Mouse (Mus musculus): Measurements from ENCODE around the gene Srm. TPM values are rescaled to one million over a fixed set of nuclear protein-coding genes. Genes with fewer than 3 reads are reported as not detected.

Gene Srm
- total RNA-seq, 4 experiments from 2014 or later, result 76.3 to 81.3 (median 77.7) TPM

DNA sequence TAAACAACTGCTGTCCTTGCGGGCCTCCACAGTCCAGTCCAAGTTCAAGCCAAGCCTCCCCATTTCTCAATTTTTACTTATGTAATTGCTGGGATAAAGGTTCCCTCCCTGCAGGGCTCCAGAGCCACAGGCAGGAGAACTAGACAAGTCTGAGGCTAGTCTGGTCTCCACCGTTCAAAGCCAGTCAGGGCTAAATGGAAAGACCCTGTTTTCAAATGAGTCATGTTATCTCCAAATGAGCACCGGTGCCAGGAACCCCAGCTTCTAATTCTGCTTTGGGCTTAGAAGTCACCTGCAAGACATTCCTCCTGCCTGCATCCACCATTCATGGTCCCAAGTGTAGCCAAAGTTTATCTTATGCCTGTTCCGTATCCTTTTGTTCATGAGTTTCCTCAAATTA lies 10.6 kb downstream of the Srm start:
- no peak for DNase-seq (ENCODE audit: low spot score in 2 of 2)

DNA sequence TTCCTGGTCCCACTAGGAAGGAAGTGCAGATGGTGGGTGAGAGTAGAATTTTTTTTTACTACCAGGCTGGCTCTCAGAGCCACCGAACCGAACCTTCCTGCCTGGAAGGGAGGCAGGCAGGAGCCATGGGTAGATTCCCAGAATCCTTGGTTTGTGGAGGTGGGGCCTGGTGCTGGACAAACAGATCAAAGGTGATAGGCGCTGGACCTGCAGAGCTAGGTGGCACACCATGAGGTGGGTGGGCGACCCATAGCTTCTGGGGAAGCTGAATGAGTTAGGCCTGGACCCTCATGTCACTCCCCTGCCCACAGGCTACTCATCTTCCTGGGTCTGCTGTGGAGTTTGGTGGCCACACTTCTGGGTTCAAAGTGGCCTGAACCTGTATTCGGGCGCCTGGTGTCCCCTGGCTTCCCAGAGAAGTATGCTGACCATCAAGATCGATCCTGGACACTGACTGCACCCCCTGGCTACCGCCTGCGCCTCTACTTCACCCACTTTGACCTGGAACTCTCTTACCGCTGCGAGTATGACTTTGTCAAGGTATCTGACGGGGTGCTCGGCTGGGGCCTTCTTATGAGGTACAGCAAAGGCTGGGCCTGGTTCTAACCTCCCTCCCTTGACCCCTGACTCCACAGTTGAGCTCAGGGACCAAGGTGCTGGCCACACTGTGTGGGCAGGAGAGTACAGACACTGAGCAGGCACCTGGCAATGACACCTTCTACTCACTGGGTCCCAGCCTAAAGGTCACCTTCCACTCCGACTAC lies 11.2 kb downstream of the Srm start, which contains the start of gene Masp2:
TSS of gene Masp2 (plus strand) at position 198 of the 764 bp plus-strand sequence.
- no peak for DNase-seq (ENCODE audit: low spot score in 2 of 2)

DNA sequence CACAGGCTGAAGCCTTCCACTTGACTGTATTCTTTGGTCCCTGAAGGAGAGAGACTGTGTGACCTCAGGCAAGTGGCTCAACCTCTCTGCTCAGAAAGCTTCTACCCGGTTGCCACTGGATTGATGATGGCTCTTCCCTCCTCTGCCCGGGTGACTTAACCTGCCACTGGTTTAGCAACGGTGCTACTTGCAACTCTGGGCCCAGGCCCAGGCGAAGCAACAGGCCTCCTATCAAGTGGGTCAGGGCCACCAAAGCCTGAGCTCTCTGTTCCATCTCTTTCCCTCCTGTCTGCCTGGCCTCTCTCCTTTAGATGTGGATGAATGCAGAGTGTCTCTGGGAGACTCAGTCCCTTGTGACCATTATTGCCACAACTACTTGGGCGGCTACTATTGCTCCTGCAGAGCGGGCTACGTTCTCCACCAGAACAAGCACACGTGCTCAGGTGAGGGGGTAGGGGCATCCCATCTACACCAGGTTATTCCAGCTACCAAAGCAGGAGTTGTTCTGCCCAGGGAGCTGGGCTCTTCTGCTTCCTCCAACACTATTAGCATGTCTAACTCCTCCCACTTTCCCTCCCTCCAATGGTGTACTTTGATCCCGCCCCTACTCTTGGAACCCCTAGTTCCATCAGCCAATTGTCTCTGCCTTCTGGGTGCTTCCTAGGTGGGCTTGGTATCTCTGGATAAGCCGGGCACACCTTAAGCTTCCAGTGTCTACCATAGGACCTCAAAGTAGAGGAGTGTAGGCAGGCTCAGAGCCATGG lies 12.3 kb downstream of the Srm start:
- DNase-seq (ENCODE audit: low spot score in 2 of 2), result peak in 1 of 2 experiments; percentile 39

DNA sequence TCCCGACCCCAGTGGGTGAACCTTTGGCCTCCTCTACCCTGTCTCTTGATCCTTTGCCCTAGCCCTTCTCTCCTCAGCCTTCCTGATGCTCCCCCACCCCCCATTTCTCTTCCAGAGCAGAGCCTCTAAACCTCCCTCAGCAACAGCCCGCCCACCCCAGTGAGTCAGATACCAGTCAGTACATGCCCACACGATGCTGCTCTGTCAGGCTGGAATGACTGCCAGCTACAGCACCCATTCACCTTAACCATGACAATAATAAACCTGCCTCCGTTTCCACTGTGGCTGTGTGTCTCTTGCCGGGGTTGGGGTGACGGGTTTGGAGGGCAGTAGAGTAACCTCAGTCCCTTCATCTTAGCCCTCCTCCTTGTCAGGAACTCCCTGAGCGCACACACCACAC lies 12.8 kb downstream of the Srm start:
- DNase-seq (ENCODE audit: low spot score in 2 of 2), result peak in 1 of 2 experiments; percentile 83

DNA sequence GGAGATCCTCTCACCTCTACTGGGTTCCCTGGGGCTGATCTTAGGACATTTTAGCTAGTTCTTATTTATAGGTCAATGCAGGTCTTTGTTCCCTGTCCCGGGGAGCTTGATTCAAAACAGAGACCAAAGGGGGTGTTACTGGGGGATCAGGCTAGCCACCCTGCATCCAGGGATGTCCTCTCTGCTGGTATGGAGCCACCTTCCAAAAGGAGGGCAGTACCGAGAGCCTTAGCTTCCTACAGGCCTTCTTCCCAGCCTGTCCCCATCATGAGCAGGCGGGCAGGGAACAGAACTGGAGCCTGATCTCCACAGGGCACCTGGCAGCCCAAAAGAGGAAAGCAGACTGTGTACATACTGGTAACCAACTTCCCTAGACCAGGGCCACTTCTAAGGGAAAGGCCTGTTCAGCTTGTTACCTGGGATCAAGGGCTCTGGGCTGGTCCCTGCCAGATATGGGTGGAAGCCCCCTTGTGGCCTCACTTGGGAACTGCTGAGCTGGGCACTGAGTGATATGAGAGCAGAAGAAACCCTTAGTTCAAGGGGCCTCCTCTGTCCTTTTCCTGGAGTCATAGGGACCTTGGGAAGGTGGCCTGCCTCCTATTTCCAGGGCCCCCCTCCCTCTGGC lies 13.3 kb downstream of the Srm start:
- DNase-seq (ENCODE audit: low spot score in 2 of 2), result no peak

DNA sequence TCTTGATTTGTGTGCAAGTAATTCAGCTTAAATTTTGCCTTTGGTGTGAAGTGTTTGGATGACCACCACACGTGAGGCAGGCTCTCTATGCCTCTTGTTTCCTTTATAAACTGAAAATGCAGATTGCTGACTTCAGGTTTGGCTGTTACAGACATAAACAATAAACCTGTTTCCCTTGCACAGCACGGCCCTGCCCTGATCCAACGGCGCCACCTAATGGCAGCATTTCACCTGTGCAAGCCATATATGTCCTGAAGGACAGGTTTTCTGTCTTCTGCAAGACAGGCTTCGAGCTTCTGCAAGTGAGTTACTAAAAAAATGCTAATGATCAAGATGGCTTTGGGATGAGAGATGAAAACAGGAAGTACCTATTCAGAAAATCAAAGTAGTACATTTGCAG lies 16.5 kb downstream of the Srm start:
- DNase-seq (ENCODE audit: low spot score in 2 of 2), result peak; percentile 54 to 65

DNA sequence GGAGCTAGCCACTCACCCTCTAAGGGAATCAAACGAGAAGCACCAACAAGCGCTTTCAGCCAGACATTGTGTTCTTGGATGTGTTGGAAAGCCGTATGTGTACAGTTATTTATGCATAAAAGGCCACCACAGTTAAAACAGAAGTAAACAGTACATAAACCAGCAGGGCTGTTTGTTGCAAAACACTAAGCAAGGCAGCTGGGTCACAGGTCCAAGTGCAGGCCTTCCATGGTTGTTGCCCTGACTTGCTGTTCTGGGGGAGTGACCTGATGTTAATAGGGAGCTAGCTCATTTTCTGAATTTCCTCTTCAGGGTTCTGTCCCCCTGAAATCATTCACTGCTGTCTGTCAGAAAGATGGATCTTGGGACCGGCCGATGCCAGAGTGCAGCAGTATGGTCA lies 18.5 kb downstream of the Srm start:
- DNase-seq (ENCODE audit: low spot score in 2 of 2), result no peak

DNA sequence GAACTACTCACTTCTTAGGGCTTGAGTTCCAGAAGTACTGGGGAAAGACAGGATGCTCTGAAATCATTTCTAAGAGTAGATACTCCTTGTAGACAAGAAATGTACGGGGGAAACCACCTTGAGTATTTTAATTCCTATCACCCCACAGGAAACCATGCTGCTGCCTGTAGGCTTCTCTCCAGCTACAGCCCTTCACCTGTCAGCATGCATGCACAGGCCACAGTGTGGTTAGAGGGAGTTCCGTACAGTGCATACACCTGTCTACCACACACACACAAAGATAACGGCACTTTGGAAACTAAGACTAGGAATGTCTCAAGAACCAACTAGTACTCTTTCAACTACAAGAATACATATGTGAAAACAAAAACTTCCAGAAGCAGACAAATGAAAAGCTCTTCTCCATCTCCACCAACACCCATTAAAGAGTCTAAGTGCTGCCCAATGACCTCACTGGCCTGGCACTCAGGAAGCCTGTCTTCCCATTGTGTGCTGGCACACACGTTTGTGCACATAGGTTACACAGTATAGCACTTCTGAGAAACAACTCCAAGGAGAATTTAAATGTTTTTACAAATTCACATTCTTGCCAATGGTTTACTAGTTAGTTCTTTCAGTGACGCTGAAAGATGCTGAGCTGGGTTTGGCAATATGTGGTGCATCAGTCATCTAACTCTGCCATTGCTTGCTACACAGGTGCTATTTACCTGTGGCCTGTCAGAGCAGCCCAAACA lies 19.5 kb downstream of the Srm start:
- no peak for DNase-seq (ENCODE audit: low spot score in 2 of 2)

DNA sequence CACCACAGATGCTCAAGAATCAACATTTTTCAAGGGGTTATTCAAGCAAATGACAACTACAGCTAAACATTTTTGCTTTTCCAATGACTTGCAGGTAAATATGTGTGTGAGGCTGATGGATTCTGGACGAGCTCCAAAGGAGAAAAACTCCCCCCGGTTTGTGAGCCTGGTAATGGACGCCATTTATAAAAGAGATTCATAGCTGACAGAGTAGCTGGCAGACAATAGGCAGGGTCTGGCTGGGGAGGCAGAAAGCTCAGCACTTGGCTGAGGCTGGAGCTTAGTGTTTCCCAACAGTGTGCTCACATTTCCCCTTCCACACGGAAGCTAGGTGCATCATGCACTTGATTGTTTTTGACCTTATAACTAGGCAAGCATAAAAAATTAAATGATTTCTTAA lies 21.3 kb downstream of the Srm start:
- DNase-seq (ENCODE audit: low spot score in 2 of 2), result no peak

DNA sequence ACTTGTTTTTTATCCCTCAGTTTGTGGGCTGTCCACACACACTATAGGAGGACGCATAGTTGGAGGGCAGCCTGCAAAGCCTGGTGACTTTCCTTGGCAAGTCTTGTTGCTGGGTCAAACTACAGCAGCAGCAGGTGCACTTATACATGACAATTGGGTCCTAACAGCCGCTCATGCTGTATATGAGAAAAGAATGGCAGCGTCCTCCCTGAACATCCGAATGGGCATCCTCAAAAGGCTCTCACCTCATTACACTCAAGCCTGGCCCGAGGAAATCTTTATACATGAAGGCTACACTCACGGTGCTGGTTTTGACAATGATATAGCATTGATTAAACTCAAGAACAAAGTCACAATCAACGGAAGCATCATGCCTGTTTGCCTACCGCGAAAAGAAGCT lies 22.4 kb downstream of the Srm start:
- no peak for DNase-seq (ENCODE audit: low spot score in 2 of 2)

DNA sequence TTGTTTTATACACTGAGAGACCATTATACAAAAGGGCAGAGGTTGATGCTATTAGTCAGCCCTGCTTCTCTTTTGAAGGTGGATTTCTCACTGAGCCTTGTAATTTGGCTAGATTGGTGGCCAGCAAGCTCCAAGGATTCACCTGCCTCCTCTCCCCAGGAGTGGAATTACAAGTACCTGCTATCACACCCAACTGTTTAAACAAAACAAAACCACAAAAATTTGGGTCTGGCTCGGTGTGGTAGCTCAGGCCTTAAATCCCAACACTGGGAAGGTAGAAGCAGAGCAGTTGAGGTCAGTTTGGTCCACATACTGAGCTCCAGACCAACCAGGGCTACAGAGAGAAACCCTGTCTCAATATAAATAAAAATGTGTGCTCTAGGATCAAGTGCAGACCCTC lies 28.5 kb downstream of the Srm start:
- no peak for DNase-seq (ENCODE audit: low spot score in 2 of 2)

DNA sequence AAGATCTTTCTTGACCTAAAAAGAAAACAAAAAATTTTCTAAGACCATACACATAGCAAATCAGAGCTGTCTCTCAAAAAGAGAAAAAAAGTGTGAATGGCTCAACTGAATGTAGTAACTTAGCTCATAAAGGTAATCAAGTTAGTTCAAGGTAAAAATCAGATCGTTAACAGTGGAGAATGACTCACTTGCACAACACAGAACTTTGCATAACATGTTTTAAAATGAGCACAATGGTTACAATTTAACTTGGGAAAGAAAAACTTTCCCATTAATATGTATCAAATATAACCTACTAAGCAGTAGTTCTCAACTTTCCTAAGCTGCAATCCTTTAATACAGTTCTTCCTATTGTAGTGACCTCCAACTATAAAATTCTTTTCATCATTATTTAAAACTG lies 29.4 kb downstream of the Srm start:
- DNase-seq (ENCODE audit: low spot score in 2 of 2), result no peak

DNA sequence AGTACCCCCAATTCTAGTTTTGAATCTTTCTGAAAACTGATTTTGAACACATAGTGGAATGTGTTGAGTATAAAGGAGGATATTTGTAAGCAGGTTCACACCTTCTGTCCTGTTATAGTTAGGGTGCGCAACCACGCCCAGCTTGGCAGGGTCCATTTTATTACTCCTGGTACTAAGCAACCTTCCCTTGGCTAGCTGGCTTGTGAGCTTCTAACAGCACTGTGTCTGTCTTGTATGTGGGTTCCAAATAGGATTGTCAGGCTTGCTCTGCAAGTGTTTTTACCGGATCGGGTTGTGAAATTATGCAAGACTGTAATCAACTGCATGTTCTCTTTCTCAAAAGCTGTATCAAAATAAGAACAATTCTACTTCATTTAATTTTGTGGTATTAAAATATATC lies 31.2 kb downstream of the Srm start:
- DNase-seq (ENCODE audit: low spot score in 2 of 2), result no peak

DNA sequence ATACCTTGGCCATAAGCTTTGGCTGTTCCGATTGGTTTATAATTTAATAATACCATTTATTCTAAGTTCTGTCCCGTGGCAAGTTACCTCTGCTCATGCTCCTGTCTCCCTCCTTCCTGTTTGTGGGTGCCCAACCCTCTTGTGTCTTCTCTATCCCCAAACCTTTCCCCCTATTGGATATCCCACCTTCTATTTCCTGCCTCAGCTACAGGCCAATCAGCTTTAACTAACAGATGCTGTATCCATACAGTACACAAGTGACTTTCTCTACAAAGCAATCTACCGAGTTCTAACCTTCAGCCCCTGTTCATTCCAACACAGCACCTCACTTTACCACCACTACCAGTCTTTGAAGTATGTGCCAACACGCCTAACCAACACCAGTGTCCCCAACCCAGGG lies 32.3 kb downstream of the Srm start:
- no peak for DNase-seq (ENCODE audit: low spot score in 2 of 2)

DNA sequence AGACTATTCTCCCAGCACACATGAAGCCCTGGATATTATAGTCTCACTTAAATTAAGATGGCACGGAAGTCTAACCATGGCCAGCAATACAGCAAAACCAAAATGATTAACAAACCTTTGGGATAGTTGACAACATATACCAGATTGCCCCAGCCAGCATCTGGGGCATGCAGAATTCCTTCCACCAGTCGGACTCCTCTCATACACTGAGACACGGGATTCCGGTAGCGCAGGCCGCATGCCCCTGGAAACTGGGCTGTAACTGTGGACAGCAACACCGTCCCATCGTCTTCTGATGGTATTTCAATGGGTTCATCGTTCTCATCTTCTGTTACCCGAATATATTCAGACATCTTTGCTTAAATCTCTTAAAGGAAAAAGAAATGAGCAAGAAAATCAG lies 33.7 kb downstream of the Srm start:
- no peak for DNase-seq (ENCODE audit: low spot score in 2 of 2)

DNA sequence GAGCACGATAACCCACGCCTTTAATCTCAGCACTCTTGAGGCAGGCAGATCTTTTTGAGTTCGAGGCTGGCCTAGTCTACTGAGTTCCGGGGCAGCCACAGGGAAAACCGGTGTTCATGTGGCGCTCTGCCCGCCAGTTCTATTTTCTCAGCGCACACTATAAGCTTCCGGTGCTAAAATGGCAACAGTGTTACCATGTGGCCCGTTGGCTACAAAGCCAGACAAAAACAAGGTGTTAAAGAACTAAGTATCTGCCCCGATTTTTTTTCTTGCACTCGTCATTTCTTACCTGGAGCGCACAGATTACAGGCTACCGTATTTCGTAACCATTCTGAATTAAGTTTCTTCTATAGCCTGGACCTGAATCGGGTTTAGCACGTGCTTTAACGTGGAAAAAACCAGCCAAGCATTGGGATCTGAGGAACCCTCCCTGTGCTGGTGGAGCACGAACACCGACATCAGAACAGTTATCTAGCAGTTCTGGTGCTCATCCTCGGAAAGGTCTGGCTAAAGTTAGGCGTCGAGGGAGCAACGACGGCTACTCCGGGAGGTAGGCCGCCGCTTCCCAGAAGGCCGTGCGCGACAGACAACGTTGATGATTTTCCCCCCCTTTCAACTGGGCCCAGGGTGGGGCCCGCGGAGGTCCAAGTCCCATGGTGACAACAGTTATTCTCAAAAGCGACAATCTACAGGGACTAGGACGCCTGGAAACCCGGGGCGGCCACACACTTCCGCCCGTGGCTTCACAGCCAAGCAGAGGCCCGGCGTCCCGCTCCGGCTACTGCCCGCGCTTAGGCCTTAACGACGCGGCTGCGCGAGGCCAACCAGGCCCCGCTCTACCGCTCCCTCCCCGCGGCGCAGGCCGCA lies 34.7 kb downstream of the Srm start:
- peak in 1 of 2 experiments; percentile 58 for DNase-seq (ENCODE audit: low spot score in 2 of 2)

DNA sequence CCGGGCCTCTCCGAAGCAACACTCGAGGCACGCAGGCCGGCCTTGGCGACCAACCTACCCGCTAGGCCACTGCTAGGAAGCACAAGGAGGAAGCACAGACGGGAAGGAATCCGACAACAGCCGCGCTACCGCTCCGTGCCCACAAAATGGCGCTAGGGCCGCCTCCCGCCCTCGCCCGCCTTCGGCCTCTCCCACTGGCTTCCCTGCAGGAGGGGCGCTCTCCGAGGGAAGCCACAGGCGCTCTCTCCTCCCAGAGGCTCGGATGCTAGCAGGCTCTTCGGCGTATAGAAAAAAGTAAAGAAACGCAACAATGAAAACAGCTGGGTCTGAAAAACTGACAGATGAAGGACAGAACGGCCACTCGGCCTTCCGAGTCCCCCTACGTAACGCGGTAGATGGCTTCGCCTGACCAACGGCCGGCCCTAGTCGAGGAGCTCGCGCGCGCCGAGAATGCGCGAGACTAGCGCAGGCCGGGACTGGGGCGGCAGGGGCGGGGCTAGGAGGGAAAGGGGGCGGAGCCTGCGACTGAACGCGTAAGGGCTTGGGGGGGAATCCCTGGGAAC lies 35.4 kb downstream of the Srm start, which contains the start of gene Tardbp:
TSS of gene Tardbp (minus strand) at position 397 of the 563 bp plus-strand sequence.
- peak; percentile 83 to 92 for DNase-seq (ENCODE audit: low spot score in 2 of 2)

DNA sequence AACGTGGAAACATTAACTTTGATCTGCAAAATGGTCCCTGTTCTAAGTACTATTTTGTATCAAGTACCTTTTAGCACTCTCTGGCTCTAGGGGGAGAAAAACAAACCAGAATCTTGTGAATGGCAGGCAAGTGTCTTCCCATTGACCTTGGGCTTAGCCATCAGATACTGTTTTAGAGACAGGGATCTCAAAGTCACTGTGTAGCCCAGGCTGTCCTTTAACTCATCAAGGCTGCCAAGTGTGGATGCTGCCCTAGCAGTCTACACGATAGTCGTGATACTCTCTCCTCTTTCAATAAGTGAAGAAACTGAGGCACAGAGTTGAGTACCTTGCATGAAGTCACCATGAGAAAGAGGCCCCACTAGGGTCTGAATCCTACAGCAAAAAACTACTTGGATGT lies 35.9 kb downstream of the Srm start:
- no peak for DNase-seq (ENCODE audit: low spot score in 2 of 2)

DNA sequence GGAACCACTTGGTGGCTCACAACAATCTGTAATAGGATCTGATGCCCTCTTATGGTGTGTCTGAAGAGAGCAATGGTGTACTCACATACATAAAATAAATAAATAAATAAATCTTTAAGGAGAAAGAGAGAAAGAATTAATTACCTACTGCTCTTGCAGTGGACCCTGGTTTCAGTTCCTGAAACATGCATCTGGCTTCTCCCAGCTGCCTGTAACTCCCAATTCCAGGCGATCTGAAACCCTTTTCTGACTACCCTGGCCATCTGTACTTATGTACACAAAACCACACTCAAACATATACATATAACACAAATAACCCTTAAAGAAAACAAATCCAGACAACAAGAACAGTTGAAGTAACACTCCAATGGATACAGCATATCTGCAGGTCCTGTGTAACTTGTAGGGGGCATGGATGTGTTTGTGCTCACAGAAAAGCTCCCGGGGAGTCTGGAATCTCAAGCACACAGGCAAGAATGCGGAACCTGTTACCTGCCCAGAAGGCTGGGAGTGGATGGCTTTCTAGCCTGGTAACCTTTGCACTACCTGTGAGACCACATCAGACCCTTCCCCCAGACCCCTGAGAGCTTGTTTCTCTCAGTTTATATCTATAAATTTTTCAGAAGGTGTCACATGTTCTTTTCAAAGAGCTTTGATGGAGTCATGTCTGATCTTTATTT lies 40.9 kb downstream of the Srm start:
- no peak for DNase-seq (ENCODE audit: low spot score in 2 of 2)

Measured in left cerebral cortex, adult 8-10 months (tissue).